Mouse (Mus musculus) heart, postnatal 0 days (tissue): Measurements from ENCODE around the gene Ephb2. TPM values are rescaled to one million over a fixed set of nuclear protein-coding genes. Genes with fewer than 3 reads are reported as not detected.

Source experiments
- ATAC-seq: fragments of 200-750 bp; cut with Nextera tagmentation; 2 replicates; pipeline ENCODE4 v1.8.0; 2017; ENCODE audit warnings: low read depth, moderate number of reproducible peaks, moderate library complexity; ENCODE audit not compliant: insufficient read depth
- DNase-seq: peaks from one replicate; pipeline ENCODE4 v3.0.0-alpha.2; 2016; ENCODE audit warnings: low spot score
- H3K27ac ChIP-seq: fragments of 300-500 bp; sonication (generic); 2 replicates; pipeline ENCODE4 v1.5.1; 2014; ENCODE audit warnings: low read depth, mild to moderate bottlenecking
- H3K27me3 ChIP-seq: fragments of 300-500 bp; sonication (generic); 2 replicates; pipeline ENCODE4 v1.6.1; 2014; ENCODE audit warnings: low read length, mixed read lengths; ENCODE audit not compliant: control insufficient read depth, insufficient read depth
- H3K36me3 ChIP-seq: fragments of 300-500 bp; sonication (generic); replicated peaks from 2 replicates; pipeline ENCODE4 v1.6.1; 2014; ENCODE audit warnings: low read length, mixed read lengths; ENCODE audit not compliant: control insufficient read depth, insufficient read depth
- H3K4me1 ChIP-seq: fragments of 300-500 bp; sonication (generic); 2 replicates; pipeline ENCODE4 v1.6.1; 2014; ENCODE audit warnings: antibody characterized with exemption; ENCODE audit not compliant: control insufficient read depth, insufficient read depth
- H3K4me2 ChIP-seq: fragments of 300-500 bp; sonication (generic); 2 replicates; pipeline ENCODE4 v1.6.1; 2014; ENCODE audit warnings: low read depth, mild to moderate bottlenecking, low read length, moderate library complexity
- H3K4me3 ChIP-seq: fragments of 300-500 bp; sonication (generic); 2 replicates; pipeline ENCODE4 v1.5.1; 2014; ENCODE audit warnings: low read depth, low read length
- H3K9ac ChIP-seq: fragments of 300-500 bp; sonication (generic); replicated peaks from 2 replicates; pipeline ENCODE4 v1.6.1; 2014; ENCODE audit warnings: low read depth, low read length, mixed read lengths
- H3K9me3 ChIP-seq: fragments of 300-500 bp; sonication (generic); replicated peaks from 2 replicates; pipeline ENCODE4 v1.6.1; 2016; ENCODE audit warnings: low read length; ENCODE audit not compliant: control insufficient read depth
- CTCF ChIP-seq: IDR thresholded peaks from 2 replicates; pipeline ENCODE4 v1.5.1; 2016; ENCODE audit warnings: antibody characterized with exemption, control low read depth, low read depth
- EP300 ChIP-seq: IDR thresholded peaks from 2 replicates; pipeline ENCODE4 v1.6.1; 2016; ENCODE audit warnings: antibody characterized with exemption, low read depth
- WGBS: fragments of 180-500 bp; shearing (Covaris S2); extraction: QIAGEN DNeasy Blood & Tissue Kit; methylation state at CpG from one replicate; pipeline ENCODE4 v1.1.7; 2014; 5-methylcytosine and 5-hydroxymethylcytosine counted together
- polyA plus RNA-seq: library from polyadenylated mRNA; unstranded; fragments of >200 nt; fragmentation: Nextera tagmentation; extraction: Ambion mirVana; gene quantifications from 2 replicates; pipeline ENCODE4 v1.2.1, GENCODE M21; 2015
- total RNA-seq: library from RNA; depleted of rRNA; stranded (reverse); fragments of >200 nt; gene quantifications from 2 replicates; pipeline ENCODE4 v1.2.3, GENCODE M21; 2014; ENCODE audit warnings: low replicate concordance

Ephb2 gene
- total and polyA plus RNA-seq, 2 experiments from 2014 or later, result 0.19 to 10.2 TPM

GRCm38 (mm10) chr4:136832559-136833232 lies 3.1 kb downstream of the Ephb2 start:
- no peak for TF ChIP-seq CTCF
- no peak for TF ChIP-seq EP300
- Histone ChIP-seq H3K4me1 (0 out of 2 replicates have a peak, but pooled peaks cover 10% of the 10 kb centered on the region), H3K4me3 (no peak overlapping the region), H3K27me3 (peaks cover 92% of the 10 kb centered on the region), H3K4me2 (no peak overlapping the region), H3K36me3 (no peaks in the 10 kb centered on the region), H3K27ac (no peak overlapping the region), H3K9me3 (no peaks in the 10 kb centered on the region), H3K9ac (no peak overlapping the region)
- DNase-seq (no peak), ATAC-seq (no peak)
- WGBS, result 67% methylated on average over 16 of the region's 16 CpGs

GRCm38 (mm10) chr4:136830272-136830823 lies 5.4 kb downstream of the Ephb2 start:
- WGBS, result 49% methylated on average over 9 of the region's 9 CpGs
- no peak for TF ChIP-seq CTCF
- no peak for TF ChIP-seq EP300
- H3K27ac ChIP-seq, result no peak overlapping the region
- DNase-seq (no peak), ATAC-seq (no peak)
- H3K27me3 ChIP-seq, result peaks cover 90% of the 10 kb centered on the region
- H3K4me2 ChIP-seq, result no peak overlapping the region
- H3K36me3 ChIP-seq, result no peaks in the 10 kb centered on the region
- H3K4me3 ChIP-seq, result no peak overlapping the region
- no peak overlapping the region for H3K9ac ChIP-seq
- H3K4me1 ChIP-seq, result 0 out of 2 replicates have a peak, but pooled peaks cover 5% of the 10 kb centered on the region
- no peaks in the 10 kb centered on the region for H3K9me3 ChIP-seq

GRCm38 (mm10) chr4:136829837-136830236 lies 6.0 kb downstream of the Ephb2 start:
- 0 out of 2 replicates have a peak, but pooled peaks cover under 1% of the 10 kb centered on the region for H3K4me1 ChIP-seq
- no peak overlapping the region for H3K4me3 ChIP-seq
- ATAC-seq, result no peak
- H3K36me3 ChIP-seq, result no peaks in the 10 kb centered on the region
- peaks cover 86% of the 10 kb centered on the region for H3K27me3 ChIP-seq
- no peaks in the 10 kb centered on the region for H3K9me3 ChIP-seq
- H3K27ac ChIP-seq, result no peak overlapping the region
- H3K4me2 ChIP-seq, result no peak overlapping the region
- H3K9ac ChIP-seq, result no peak overlapping the region
- 37% methylated on average over 9 of the region's 9 CpGs for WGBS
- TF ChIP-seq EP300, result no peak
- no peak for TF ChIP-seq CTCF
- no peak for DNase-seq

- Histone ChIP-seq H3K27me3 (peaks cover 80% of the 10 kb centered on the region), H3K4me2 (no peak overlapping the region), H3K4me1 (no peaks in the 10 kb centered on the region), H3K36me3 (no peaks in the 10 kb centered on the region), H3K4me3 (no peak overlapping the region), H3K27ac (no peak overlapping the region), H3K9me3 (no peaks in the 10 kb centered on the region), H3K9ac (no peak overlapping the region)
- no peak for ATAC-seq
- TF ChIP-seq EP300, result no peak
- TF ChIP-seq CTCF, result no peak
- no peak for DNase-seq
- 37% methylated on average over 11 of the region's 11 CpGs for WGBS
These were observed 6.9 kb downstream of the Ephb2 start for GRCm38 (mm10) chr4:136828664-136829569.

- Histone ChIP-seq H3K4me3 (no peak overlapping the region), H3K9ac (no peak overlapping the region), H3K4me2 (no peak overlapping the region), H3K27ac (no peak overlapping the region), H3K27me3 (peaks cover 57% of the 10 kb centered on the region), H3K4me1 (no peaks in the 10 kb centered on the region), H3K9me3 (no peaks in the 10 kb centered on the region), H3K36me3 (no peaks in the 10 kb centered on the region)
- TF ChIP-seq CTCF (no peak), EP300 (no peak)
- DNase-seq (no peak), ATAC-seq (no peak)
- 38% methylated on average over 18 of the region's 18 CpGs for WGBS
These were observed 10.7 kb downstream of the Ephb2 start for GRCm38 (mm10) chr4:136824935-136825552.
